Mouse (Mus musculus): Measurements from ENCODE around the gene Gpc5. TPM values are rescaled to one million over a fixed set of nuclear protein-coding genes. Genes with fewer than 3 reads are reported as not detected.

The Gpc5 gene
- polyA plus RNA-seq, 1 experiment from 2014 or later = 0.75 TPM

DNA sequence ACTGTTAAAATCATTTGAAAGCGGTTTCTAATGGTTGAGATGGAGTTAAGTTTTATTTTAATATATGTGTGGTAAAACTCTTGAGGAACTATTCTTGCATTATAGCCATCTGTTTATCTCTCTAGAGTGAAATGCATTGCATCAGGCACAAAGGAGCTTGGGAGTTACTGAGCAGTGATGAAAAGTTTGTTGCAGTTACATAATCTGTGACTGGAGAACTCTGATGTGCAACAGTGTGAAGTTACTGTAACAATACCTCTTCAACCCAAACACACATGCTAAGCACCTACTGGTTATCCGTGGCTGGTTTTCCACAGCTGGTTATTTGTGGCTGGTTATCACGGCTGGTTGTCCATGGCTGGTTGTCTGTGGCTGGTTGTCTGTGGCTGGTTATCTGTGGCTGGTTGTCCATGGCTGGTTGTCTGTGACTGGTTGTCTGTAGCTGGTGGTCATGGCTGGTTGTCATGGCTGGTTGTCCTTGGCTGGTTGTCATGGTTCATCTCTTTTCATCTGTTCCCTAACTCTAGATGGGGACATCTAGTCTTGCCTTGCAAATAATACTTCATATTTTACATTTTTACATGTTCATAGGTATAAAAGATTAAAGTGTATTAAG is 273.4 kb downstream of the Gpc5 start:
- Histone ChIP-seq H3K9ac (ENCODE audit: low read length) (no peak overlapping the region), H3K4me3 (ENCODE audit: low read depth, low read length) (no peak overlapping the region), H3K4me2 (no peak overlapping the region), H3K9me3 (ENCODE audit: control insufficient read depth, low read length) (no peaks in the 10 kb centered on the region), H3K36me3 (ENCODE audit: control insufficient read depth, insufficient read depth, low read length) (no peaks in the 10 kb centered on the region), H3K4me1 (ENCODE audit: control insufficient read depth, insufficient read depth, low read length) (no peaks in the 10 kb centered on the region), H3K27me3 (ENCODE audit: control insufficient read depth, insufficient read depth, low read length) (no peaks in the 10 kb centered on the region), H3K27ac (ENCODE audit: low read depth, low read length) (no peak overlapping the region)
- WGBS = 96% methylated on average over 3 of the region's 3 CpGs
- ATAC-seq (ENCODE audit: low FRiP score) = no peak
- no peak for DNase-seq (ENCODE audit: low spot score, missing footprints)

DNA sequence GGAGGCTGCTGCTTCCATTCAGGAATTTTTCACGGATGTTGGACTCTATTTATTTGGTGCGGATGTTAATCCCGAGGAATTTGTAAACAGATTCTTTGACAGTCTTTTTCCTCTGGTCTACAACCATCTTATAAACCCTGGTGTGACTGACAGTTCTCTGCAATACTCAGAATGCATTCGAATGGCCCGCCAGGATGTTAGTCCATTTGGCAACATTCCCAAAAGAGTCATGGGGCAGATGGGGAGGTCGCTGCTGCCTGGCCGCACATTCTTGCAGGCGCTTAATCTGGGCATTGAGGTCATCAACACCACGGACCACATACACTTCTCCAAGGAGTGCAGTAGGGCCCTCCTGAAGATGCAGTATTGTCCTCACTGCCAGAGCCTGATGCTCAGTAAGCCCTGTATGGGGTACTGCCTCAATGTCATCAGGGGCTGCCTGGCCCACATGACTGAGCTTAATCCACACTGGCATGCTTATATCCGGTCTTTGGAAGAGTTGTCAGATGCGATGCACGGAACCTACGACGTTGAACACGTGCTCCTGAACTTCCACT is 277.7 kb downstream of the Gpc5 start:
- no peak for ATAC-seq (ENCODE audit: low FRiP score)
- no peaks in the 10 kb centered on the region for H3K4me1 ChIP-seq (ENCODE audit: control insufficient read depth, insufficient read depth, low read length)
- H3K4me3 ChIP-seq (ENCODE audit: low read depth, low read length) = no peak overlapping the region
- H3K36me3 ChIP-seq (ENCODE audit: control insufficient read depth, insufficient read depth, low read length) = no peaks in the 10 kb centered on the region
- no peak overlapping the region for H3K9ac ChIP-seq (ENCODE audit: low read length)
- DNase-seq (ENCODE audit: low spot score, missing footprints) = no peak
- 72% methylated on average over 15 of the region's 15 CpGs for WGBS
- H3K27ac ChIP-seq (ENCODE audit: low read depth, low read length) = no peak overlapping the region
- no peaks in the 10 kb centered on the region for H3K27me3 ChIP-seq (ENCODE audit: control insufficient read depth, insufficient read depth, low read length)
- no peak overlapping the region for H3K4me2 ChIP-seq
- H3K9me3 ChIP-seq (ENCODE audit: control insufficient read depth, low read length) = no peaks in the 10 kb centered on the region

DNA sequence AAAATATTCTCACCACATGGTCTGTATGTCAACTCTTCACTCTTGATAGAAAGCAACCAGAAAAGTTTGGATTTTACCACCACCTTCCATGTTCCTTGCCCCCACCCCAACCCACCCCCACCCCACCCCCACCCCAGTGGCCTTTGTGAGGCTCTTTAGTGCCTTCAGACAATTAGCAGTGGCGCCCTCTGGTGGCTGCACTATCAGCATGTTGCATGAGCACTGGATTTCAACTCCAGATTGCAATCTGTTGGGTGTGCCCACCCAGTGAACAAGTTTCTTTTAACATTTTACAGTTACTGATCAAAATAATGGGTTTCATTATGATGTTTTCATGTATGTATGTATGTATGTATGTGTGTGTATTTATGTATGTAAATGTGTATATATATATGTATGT is 279.1 kb downstream of the Gpc5 start:
- Histone ChIP-seq H3K9ac (ENCODE audit: low read length) (no peak overlapping the region), H3K27me3 (ENCODE audit: control insufficient read depth, insufficient read depth, low read length) (no peaks in the 10 kb centered on the region), H3K4me1 (ENCODE audit: control insufficient read depth, insufficient read depth, low read length) (no peaks in the 10 kb centered on the region), H3K36me3 (ENCODE audit: control insufficient read depth, insufficient read depth, low read length) (no peaks in the 10 kb centered on the region), H3K4me2 (no peak overlapping the region), H3K4me3 (ENCODE audit: low read depth, low read length) (no peak overlapping the region), H3K27ac (ENCODE audit: low read depth, low read length) (no peak overlapping the region), H3K9me3 (ENCODE audit: control insufficient read depth, low read length) (no peaks in the 10 kb centered on the region)
- WGBS = 11% methylated on average over 1 of the region's 1 CpGs
- ATAC-seq (ENCODE audit: low FRiP score) (no peak), DNase-seq (ENCODE audit: low spot score, missing footprints) (no peak)

DNA sequence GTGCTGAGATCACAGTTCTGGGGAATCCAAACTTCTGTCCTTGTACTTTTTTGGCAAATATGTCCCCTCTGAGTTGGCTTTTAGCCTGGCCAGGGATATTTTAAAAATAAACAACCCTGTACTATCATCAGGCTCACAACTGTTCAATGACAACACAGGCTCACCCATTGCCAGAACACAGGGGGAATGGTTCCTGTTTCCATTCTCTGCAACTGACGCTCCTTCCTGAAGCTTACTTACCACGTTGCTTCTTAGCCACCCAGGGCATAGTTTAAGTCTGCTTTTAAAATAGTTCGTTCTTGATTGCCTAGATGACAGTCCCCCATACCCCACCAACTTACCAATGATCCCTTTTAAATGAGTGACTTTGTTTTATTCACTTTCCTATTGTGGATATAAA is 299.8 kb downstream of the Gpc5 start:
- H3K4me2 ChIP-seq = no peak overlapping the region
- WGBS = 73% methylated on average over 3 of the region's 3 CpGs
- no peak overlapping the region for H3K4me3 ChIP-seq (ENCODE audit: low read depth, low read length)
- no peak overlapping the region for H3K27ac ChIP-seq (ENCODE audit: low read depth, low read length)
- H3K27me3 ChIP-seq (ENCODE audit: control insufficient read depth, insufficient read depth, low read length) = no peaks in the 10 kb centered on the region
- DNase-seq (ENCODE audit: low spot score, missing footprints) = no peak
- no peaks in the 10 kb centered on the region for H3K9me3 ChIP-seq (ENCODE audit: control insufficient read depth, low read length)
- H3K4me1 ChIP-seq (ENCODE audit: control insufficient read depth, insufficient read depth, low read length) = no peaks in the 10 kb centered on the region
- no peaks in the 10 kb centered on the region for H3K36me3 ChIP-seq (ENCODE audit: control insufficient read depth, insufficient read depth, low read length)
- no peak overlapping the region for H3K9ac ChIP-seq (ENCODE audit: low read length)
- no peak for ATAC-seq (ENCODE audit: low FRiP score)

DNA sequence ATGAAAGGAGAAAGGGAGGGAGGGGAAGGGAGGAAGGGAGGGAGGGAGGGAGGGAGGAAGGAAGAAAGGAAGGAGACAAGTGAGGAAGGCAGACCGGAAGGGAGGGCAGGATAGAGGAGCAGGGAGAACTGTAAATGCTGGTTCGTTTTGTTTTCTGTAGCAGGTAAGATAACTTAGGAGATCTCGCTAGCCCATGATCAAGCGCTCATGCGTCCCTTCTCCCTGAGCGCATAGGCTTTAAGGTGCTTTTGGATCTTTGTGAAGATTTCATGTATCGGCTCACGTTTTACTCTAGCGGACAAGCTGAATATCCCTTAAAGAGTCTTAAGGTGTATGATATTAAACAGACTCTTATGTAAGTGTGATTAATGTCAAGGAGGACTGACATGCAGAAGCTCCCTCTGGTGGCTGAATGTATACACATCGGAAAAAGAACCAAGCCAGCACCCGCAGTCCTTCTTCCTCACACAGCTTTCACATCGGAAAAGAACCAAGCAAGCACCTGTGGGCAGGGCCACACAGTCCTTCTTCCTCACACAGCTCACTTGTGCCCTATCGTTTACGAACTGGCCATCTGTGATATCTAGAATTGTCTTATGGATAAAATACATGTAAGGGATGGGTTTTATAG is 301.0 kb downstream of the Gpc5 start:
- DNase-seq (ENCODE audit: low spot score, missing footprints) (peak; percentile 93), ATAC-seq (ENCODE audit: low FRiP score) (peak; percentile 73)
- no peak overlapping the region for H3K27ac ChIP-seq (ENCODE audit: low read depth, low read length)
- H3K4me2 ChIP-seq = no peak overlapping the region
- no peak overlapping the region for H3K9ac ChIP-seq (ENCODE audit: low read length)
- WGBS = 51% methylated on average over 14 of the region's 14 CpGs
- H3K27me3 ChIP-seq (ENCODE audit: control insufficient read depth, insufficient read depth, low read length) = no peaks in the 10 kb centered on the region
- no peaks in the 10 kb centered on the region for H3K4me1 ChIP-seq (ENCODE audit: control insufficient read depth, insufficient read depth, low read length)
- H3K4me3 ChIP-seq (ENCODE audit: low read depth, low read length) = no peak overlapping the region
- no peaks in the 10 kb centered on the region for H3K9me3 ChIP-seq (ENCODE audit: control insufficient read depth, low read length)
- H3K36me3 ChIP-seq (ENCODE audit: control insufficient read depth, insufficient read depth, low read length) = no peaks in the 10 kb centered on the region

DNA sequence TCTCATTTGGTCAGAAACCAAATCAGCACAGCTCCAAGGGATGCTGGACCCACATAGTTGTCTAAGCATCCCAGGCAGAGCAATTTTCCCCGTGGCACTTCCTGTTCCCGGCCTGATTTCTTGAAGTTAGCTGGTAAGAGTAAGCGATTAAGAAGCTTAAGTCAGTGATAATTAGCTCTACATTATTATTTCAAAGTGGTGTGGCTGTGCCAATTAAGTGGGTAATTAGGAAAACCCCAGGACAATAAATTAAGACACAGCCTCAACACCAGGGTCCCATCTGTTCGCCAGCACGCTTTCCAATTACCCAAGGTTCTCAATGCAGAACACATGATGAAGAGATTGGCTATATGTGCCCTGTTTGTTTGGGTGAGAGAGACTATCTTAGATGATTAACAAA is 314.6 kb downstream of the Gpc5 start:
- ATAC-seq (ENCODE audit: low FRiP score) = peak; percentile 66; the same call in 1 of the 2 replicates
- no peaks in the 10 kb centered on the region for H3K36me3 ChIP-seq (ENCODE audit: control insufficient read depth, insufficient read depth, low read length)
- H3K4me2 ChIP-seq = no peak overlapping the region
- no peaks in the 10 kb centered on the region for H3K27me3 ChIP-seq (ENCODE audit: control insufficient read depth, insufficient read depth, low read length)
- H3K9ac ChIP-seq (ENCODE audit: low read length) = no peak overlapping the region
- peaks cover 2% of the 10 kb centered on the region; the same call in 1 of the 2 replicates for H3K4me1 ChIP-seq (ENCODE audit: control insufficient read depth, insufficient read depth, low read length)
- DNase-seq (ENCODE audit: low spot score, missing footprints) = no peak
- no peak overlapping the region for H3K4me3 ChIP-seq (ENCODE audit: low read depth, low read length)
- 68% methylated on average over 5 of the region's 5 CpGs for WGBS
- H3K9me3 ChIP-seq (ENCODE audit: control insufficient read depth, low read length) = no peaks in the 10 kb centered on the region
- H3K27ac ChIP-seq (ENCODE audit: low read depth, low read length) = no peak overlapping the region

DNA sequence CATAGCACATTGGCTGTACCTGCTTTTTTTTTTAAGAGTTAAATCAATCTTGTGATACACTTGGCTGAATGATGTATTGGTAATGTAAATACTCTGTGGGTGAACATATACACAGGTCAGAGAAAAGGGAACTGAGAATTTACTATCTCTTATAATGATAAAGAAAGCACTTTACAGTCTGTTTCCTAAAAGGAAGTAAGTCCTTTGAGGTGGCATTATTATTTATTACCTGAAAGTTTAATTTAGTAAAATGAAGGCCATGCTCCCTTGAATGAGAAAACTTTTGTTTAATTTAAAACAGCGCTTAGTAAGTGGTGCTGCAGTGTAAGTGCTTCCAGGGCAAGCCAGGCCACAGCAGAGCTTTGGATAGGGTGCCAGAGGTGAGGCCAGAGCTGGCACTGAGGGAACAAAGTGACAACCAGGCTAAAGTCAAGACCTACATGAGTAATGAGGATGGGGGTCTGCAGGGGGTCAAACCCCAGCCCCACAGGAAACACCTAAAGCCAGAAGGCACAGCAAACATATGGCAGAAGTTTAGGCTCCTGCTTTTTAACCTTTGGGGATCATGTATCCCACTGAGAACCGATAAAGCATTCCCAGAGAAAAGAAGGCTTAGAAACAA is 315.4 kb downstream of the Gpc5 start:
- Histone ChIP-seq H3K9ac (ENCODE audit: low read length) (no peak overlapping the region), H3K36me3 (ENCODE audit: control insufficient read depth, insufficient read depth, low read length) (no peaks in the 10 kb centered on the region), H3K4me1 (ENCODE audit: control insufficient read depth, insufficient read depth, low read length) (peaks cover 2% of the 10 kb centered on the region; the same call in 1 of the 2 replicates), H3K4me3 (ENCODE audit: low read depth, low read length) (no peak overlapping the region), H3K4me2 (no peak overlapping the region), H3K9me3 (ENCODE audit: control insufficient read depth, low read length) (no peaks in the 10 kb centered on the region), H3K27ac (ENCODE audit: low read depth, low read length) (no peak overlapping the region), H3K27me3 (ENCODE audit: control insufficient read depth, insufficient read depth, low read length) (no peaks in the 10 kb centered on the region)
- 64% methylated on average over 2 of the region's 2 CpGs for WGBS
- DNase-seq (ENCODE audit: low spot score, missing footprints) (no peak), ATAC-seq (ENCODE audit: low FRiP score) (no peak)

DNA sequence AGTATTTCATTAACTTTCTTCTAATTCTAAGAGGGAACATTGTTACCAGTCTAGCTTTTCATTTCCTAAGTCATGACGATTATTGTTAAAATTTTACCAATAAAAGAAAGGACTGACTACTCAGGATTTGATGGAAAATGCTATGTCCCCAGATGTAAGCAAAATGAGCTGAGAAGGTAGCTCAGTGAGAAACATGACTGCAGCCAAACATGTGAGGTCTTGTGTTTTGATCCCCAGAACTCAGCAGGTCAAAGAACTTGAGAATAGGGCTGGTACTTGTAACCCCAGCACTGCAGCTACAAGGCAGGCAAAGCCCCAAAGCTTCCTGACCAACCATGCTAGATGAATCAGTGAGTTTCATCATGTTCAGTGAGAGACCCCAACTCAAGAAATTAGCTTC is 318.9 kb downstream of the Gpc5 start:
- Histone ChIP-seq H3K9me3 (ENCODE audit: control insufficient read depth, low read length) (no peaks in the 10 kb centered on the region), H3K4me1 (ENCODE audit: control insufficient read depth, insufficient read depth, low read length) (peaks cover 2% of the 10 kb centered on the region; the same call in 1 of the 2 replicates), H3K9ac (ENCODE audit: low read length) (no peak overlapping the region), H3K27ac (ENCODE audit: low read depth, low read length) (no peak overlapping the region), H3K4me3 (ENCODE audit: low read depth, low read length) (no peak overlapping the region), H3K27me3 (ENCODE audit: control insufficient read depth, insufficient read depth, low read length) (no peaks in the 10 kb centered on the region), H3K4me2 (no peak overlapping the region), H3K36me3 (ENCODE audit: control insufficient read depth, insufficient read depth, low read length) (no peaks in the 10 kb centered on the region)
- DNase-seq (ENCODE audit: low spot score, missing footprints) (no peak), ATAC-seq (ENCODE audit: low FRiP score) (no peak)
- 89% methylated on average over 1 of the region's 1 CpGs for WGBS

DNA sequence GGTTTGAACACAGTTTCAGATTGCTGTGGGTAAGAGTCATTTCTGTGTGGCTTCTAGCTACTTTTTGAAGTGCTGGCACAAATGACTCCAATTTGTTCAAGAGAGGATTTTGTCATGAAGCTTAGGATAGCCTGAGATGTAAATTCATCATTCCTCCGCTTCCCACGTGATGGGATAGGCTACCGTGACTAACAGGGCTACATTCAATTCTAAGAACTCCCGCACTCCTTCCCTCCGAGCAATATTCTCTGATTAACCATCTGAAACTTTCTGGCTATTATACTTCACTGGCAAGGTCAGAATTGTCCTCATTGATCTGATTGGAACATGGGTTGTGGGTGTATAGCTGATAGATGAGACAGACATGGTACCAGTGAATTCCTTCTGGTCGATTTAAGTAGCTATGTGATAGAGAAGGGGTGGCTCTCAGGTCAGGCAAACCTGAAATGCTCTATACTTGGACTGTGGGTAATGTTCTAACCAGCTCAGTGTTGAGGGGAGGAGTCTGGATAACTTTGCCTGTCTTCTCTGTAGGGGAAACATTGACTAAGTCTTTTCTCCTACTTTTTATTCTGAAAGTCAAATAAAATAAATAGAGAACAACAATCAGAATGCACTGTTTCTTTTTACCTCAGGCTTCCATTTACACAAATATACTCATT is 319.6 kb downstream of the Gpc5 start:
- Histone ChIP-seq H3K4me1 (ENCODE audit: control insufficient read depth, insufficient read depth, low read length) (peaks cover 2% of the 10 kb centered on the region; the same call in 1 of the 2 replicates), H3K27ac (ENCODE audit: low read depth, low read length) (no peak overlapping the region), H3K27me3 (ENCODE audit: control insufficient read depth, insufficient read depth, low read length) (no peaks in the 10 kb centered on the region), H3K9ac (ENCODE audit: low read length) (no peak overlapping the region), H3K4me2 (no peak overlapping the region), H3K9me3 (ENCODE audit: control insufficient read depth, low read length) (no peaks in the 10 kb centered on the region), H3K4me3 (ENCODE audit: low read depth, low read length) (no peak overlapping the region), H3K36me3 (ENCODE audit: control insufficient read depth, insufficient read depth, low read length) (no peaks in the 10 kb centered on the region)
- ATAC-seq (ENCODE audit: low FRiP score) = peak; percentile 55
- no peak for DNase-seq (ENCODE audit: low spot score, missing footprints)
- 53% methylated on average over 6 of the region's 6 CpGs for WGBS
